Mouse (Mus musculus): Measurements from ENCODE around the gene Klk1b22.

GRCm38 (mm10) chr7:44072117-44072516, 40.4 kb upstream of the Klk1b22 start:
- TF ChIP-seq CTCF (IDR thresholded peaks at IDR 0.05; ENCODE audit: low read depth) (no peak), EP300 (IDR thresholded peaks at IDR 0.05; ENCODE audit: low read depth) (no peak)

Measured in liver, embryonic 14.5 days (tissue).